Mouse (Mus musculus) erythroblast, embryonic 14.5 days (primary cell): ENCODE data around the gene Plac1.

Experiments
- GATA1 ChIP-seq: IDR thresholded peaks from 2 replicates; pipeline ENCODE4 v1.6.1; 2012; ENCODE audit warnings: low read length, inconsistent platforms, mixed read lengths
- TAL1 ChIP-seq: IDR thresholded peaks from 3 replicates; pipeline ENCODE4 v1.6.1; 2012; ENCODE audit warnings: low read length, inconsistent platforms, mixed read lengths

DNA sequence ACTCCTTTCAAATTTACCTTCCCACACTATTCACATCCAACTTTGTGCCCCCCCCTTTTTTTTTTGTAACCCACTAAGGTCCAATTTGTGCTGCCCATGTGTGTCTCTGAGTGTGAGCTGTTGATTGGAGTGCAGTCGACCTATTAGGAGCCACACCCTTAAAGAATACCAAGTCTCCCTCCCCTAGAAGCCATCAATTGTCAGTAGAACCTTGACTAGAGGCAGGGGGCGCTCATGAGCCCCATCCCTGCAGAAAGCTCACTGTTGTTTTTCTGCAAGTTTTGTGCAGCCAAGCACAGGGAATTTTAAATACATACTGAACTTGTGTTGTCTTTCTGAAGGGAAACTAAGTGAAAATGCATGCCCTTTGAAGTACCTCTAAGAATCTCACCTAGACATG is 1.9 kb downstream of the Plac1 start:
- TF ChIP-seq TAL1 = no peak
- TF ChIP-seq GATA1 = no peak
